Mouse (Mus musculus): ENCODE measurements around the gene Grid1.

DNA sequence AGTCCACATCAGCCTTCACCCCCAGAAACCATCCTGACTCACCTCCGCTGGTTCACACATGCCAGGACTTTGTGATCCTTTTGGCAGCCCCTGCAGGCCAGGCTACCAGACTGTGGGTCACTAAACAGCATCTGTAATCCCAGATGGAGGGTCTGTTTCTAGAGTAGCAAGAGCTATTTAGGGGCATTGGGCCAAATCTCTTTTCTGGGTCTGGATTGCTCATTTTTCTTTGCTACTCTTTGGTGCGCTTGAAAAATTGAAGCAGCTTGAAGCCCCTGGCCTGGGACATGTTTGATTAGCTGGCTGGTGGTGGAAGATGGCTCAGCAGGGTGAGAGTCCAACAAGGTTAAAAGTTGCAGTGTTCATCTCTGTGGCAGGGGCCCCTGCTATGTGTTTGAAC, 339.4 kb downstream of the Grid1 start:
- TF ChIP-seq POLR2A (IDR thresholded peaks at IDR 0.05; ENCODE audit: extremely low read depth, insufficient read depth, low read length) = no peak
- TF ChIP-seq CTCF (IDR thresholded peaks at IDR 0.05; ENCODE audit: extremely low read depth, insufficient read depth, low read length) = no peak

All from cortical plate, adult 2 months (tissue).